Mouse (Mus musculus) limb, embryonic 11.5 days (tissue): ENCODE data around the gene Bcl7b. TPM values are rescaled to one million over a fixed set of nuclear protein-coding genes. Genes with fewer than 3 reads are reported as not detected.

Experiments used
- ATAC-seq: fragments of 200-750 bp; cut with Nextera tagmentation; 2 replicates; pipeline ENCODE4 v1.8.0; 2017; ENCODE audit warnings: low read depth; ENCODE audit not compliant: insufficient number of reproducible peaks, low FRiP score, low TSS enrichment
- DNase-seq: peaks from one replicate; pipeline ENCODE4 v3.0.0-alpha.2; 2015; ENCODE audit warnings: low spot score
- H3K27ac ChIP-seq: fragments of 300-500 bp; sonication (generic); replicated peaks from 2 replicates; pipeline ENCODE4 v1.5.1; 2014; ENCODE audit warnings: low read depth, mild to moderate bottlenecking, low read length
- H3K27me3 ChIP-seq: fragments of 300-500 bp; sonication (generic); 2 replicates; pipeline ENCODE4 v1.6.1; 2014; ENCODE audit warnings: mild to moderate bottlenecking, low read length, mixed read lengths; ENCODE audit not compliant: control insufficient read depth, insufficient read depth
- H3K36me3 ChIP-seq: fragments of 300-500 bp; sonication (generic); 2 replicates; pipeline ENCODE4 v1.6.1; 2014; ENCODE audit warnings: mild to moderate bottlenecking, low read length, moderate library complexity, mixed read lengths; ENCODE audit not compliant: control insufficient read depth, insufficient read depth
- H3K4me1 ChIP-seq: fragments of 300-500 bp; sonication (generic); 2 replicates; pipeline ENCODE4 v1.6.1; 2014; ENCODE audit warnings: low read length, mixed read lengths; ENCODE audit not compliant: control insufficient read depth, insufficient read depth
- H3K4me2 ChIP-seq: fragments of 300-500 bp; sonication (generic); 2 replicates; pipeline ENCODE4 v1.6.1; 2014; ENCODE audit warnings: low read depth, mild to moderate bottlenecking, moderate library complexity; ENCODE audit not compliant: severe bottlenecking
- H3K4me3 ChIP-seq: fragments of 300-500 bp; sonication (generic); 2 replicates; pipeline ENCODE4 v1.5.1; 2014; ENCODE audit warnings: low read depth, low read length
- H3K9ac ChIP-seq: fragments of 300-500 bp; sonication (generic); 2 replicates; pipeline ENCODE4 v1.6.1; 2014; ENCODE audit warnings: mild to moderate bottlenecking, low read length
- H3K9me3 ChIP-seq: fragments of 300-500 bp; sonication (generic); 2 replicates; pipeline ENCODE4 v1.6.1; 2016; ENCODE audit warnings: low read length; ENCODE audit not compliant: control insufficient read depth
- WGBS: fragments of 180-500 bp; shearing (Covaris S2); extraction: QIAGEN DNeasy Blood & Tissue Kit; methylation state at CpG from one replicate; pipeline ENCODE4 v1.1.7; 2014; 5-methylcytosine and 5-hydroxymethylcytosine counted together
- polyA plus RNA-seq: library from polyadenylated mRNA; unstranded; fragments of >200 nt; fragmentation: Nextera tagmentation; extraction: Ambion mirVana; gene quantifications from 2 replicates; pipeline ENCODE4 v1.2.1, GENCODE M21; 2014

The Bcl7b gene
- polyA plus RNA-seq, 1 experiment from 2014 or later: 45.6 TPM

GRCm38 (mm10) chr5:135161221-135161620, 6.9 kb upstream of the Bcl7b start:
- no peak overlapping the region for H3K9ac ChIP-seq
- ATAC-seq (no peak), DNase-seq (no peak)
- H3K9me3 ChIP-seq: no peaks in the 10 kb centered on the region
- H3K36me3 ChIP-seq: peaks cover 24% of the 10 kb centered on the region; the same call in 1 of the 2 replicates
- H3K27ac ChIP-seq: no peak overlapping the region
- H3K4me3 ChIP-seq: no peak overlapping the region
- H3K4me1 ChIP-seq: no peaks in the 10 kb centered on the region
- H3K27me3 ChIP-seq: no peaks in the 10 kb centered on the region
- H3K4me2 ChIP-seq: no peak overlapping the region
- WGBS: 96% methylated on average over 4 of the region's 4 CpGs

- no peak for DNase-seq
- peaks cover 20% of the 10 kb centered on the region; the same call in 1 of the 2 replicates for H3K36me3 ChIP-seq
- no peak overlapping the region for H3K4me2 ChIP-seq
- no peak overlapping the region for H3K27ac ChIP-seq
- no peak for ATAC-seq
- no peaks in the 10 kb centered on the region for H3K27me3 ChIP-seq
- WGBS: 91% methylated on average over 7 of the region's 7 CpGs
- H3K4me1 ChIP-seq: no peaks in the 10 kb centered on the region
- H3K9ac ChIP-seq: no peak overlapping the region
- no peaks in the 10 kb centered on the region for H3K9me3 ChIP-seq
- no peak overlapping the region for H3K4me3 ChIP-seq
Measured at GRCm38 (mm10) chr5:135161650-135162049, 6.4 kb upstream of the Bcl7b start.

GRCm38 (mm10) chr5:135162361-135162760, 5.7 kb upstream of the Bcl7b start:
- Histone ChIP-seq H3K27ac (no peak overlapping the region), H3K9ac (no peak overlapping the region), H3K4me3 (no peak overlapping the region), H3K36me3 (peaks cover 17% of the 10 kb centered on the region; the same call in 1 of the 2 replicates), H3K4me1 (no peaks in the 10 kb centered on the region), H3K27me3 (no peaks in the 10 kb centered on the region), H3K4me2 (no peak overlapping the region), H3K9me3 (no peaks in the 10 kb centered on the region)
- no peak for ATAC-seq
- WGBS: 94% methylated on average over 8 of the region's 8 CpGs
- DNase-seq: no peak

GRCm38 (mm10) chr5:135162821-135163220, 5.3 kb upstream of the Bcl7b start:
- Histone ChIP-seq H3K4me3 (no peak overlapping the region), H3K4me2 (no peak overlapping the region), H3K27ac (no peak overlapping the region), H3K27me3 (no peaks in the 10 kb centered on the region), H3K4me1 (no peaks in the 10 kb centered on the region), H3K36me3 (peaks cover 17% of the 10 kb centered on the region; the same call in 1 of the 2 replicates), H3K9me3 (no peaks in the 10 kb centered on the region), H3K9ac (no peak overlapping the region)
- no peak for DNase-seq
- 89% methylated on average over 6 of the region's 6 CpGs for WGBS
- ATAC-seq: no peak

GRCm38 (mm10) chr5:135166909-135167308, 1.2 kb upstream of the Bcl7b start:
- no peak overlapping the region for H3K4me2 ChIP-seq
- H3K4me3 ChIP-seq: no peak overlapping the region
- no peaks in the 10 kb centered on the region for H3K9me3 ChIP-seq
- H3K9ac ChIP-seq: no peak overlapping the region
- no peak overlapping the region for H3K27ac ChIP-seq
- peaks cover 4% of the 10 kb centered on the region; the same call in 1 of the 2 replicates for H3K36me3 ChIP-seq
- 90% methylated on average over 4 of the region's 4 CpGs for WGBS
- ATAC-seq (no peak), DNase-seq (no peak)
- H3K27me3 ChIP-seq: no peaks in the 10 kb centered on the region
- H3K4me1 ChIP-seq: no peaks in the 10 kb centered on the region

GRCm38 (mm10) chr5:135167469-135167868, 614 bp upstream of the Bcl7b start:
- ATAC-seq (no peak), DNase-seq (no peak)
- Histone ChIP-seq H3K9me3 (no peaks in the 10 kb centered on the region), H3K9ac (no peak overlapping the region), H3K4me2 (no peak overlapping the region), H3K27ac (no peak overlapping the region), H3K27me3 (no peaks in the 10 kb centered on the region), H3K36me3 (peaks cover 5% of the 10 kb centered on the region; the same call in 1 of the 2 replicates), H3K4me1 (no peaks in the 10 kb centered on the region), H3K4me3 (no peak overlapping the region)
- 96% methylated on average over 4 of the region's 4 CpGs for WGBS

- no peak overlapping the region for H3K27ac ChIP-seq
- no peaks in the 10 kb centered on the region for H3K27me3 ChIP-seq
- no peaks in the 10 kb centered on the region for H3K4me1 ChIP-seq
- WGBS: 90% methylated on average over 5 of the region's 5 CpGs
- H3K36me3 ChIP-seq: peaks cover 6% of the 10 kb centered on the region; the same call in 1 of the 2 replicates
- ATAC-seq (no peak), DNase-seq (no peak)
- H3K9me3 ChIP-seq: no peaks in the 10 kb centered on the region
- peak overlapping the region; percentile 82 for H3K4me2 ChIP-seq
- H3K9ac ChIP-seq: peak overlapping the region; percentile 60
- H3K4me3 ChIP-seq: peak overlapping the region; percentile 71
Measured at GRCm38 (mm10) chr5:135169479-135169878, 1.4 kb downstream of the Bcl7b start.

GRCm38 (mm10) chr5:135171688-135172220, 3.7 kb downstream of the Bcl7b start:
- DNase-seq (no peak), ATAC-seq (no peak)
- H3K4me2 ChIP-seq: no peak overlapping the region
- no peak overlapping the region for H3K9ac ChIP-seq
- H3K27ac ChIP-seq: no peak overlapping the region
- 88% methylated on average over 6 of the region's 6 CpGs for WGBS
- no peaks in the 10 kb centered on the region for H3K9me3 ChIP-seq
- no peaks in the 10 kb centered on the region for H3K27me3 ChIP-seq
- H3K36me3 ChIP-seq: peaks cover 6% of the 10 kb centered on the region; the same call in 1 of the 2 replicates
- no peaks in the 10 kb centered on the region for H3K4me1 ChIP-seq
- no peak overlapping the region for H3K4me3 ChIP-seq

- Histone ChIP-seq H3K4me3 (no peak overlapping the region), H3K36me3 (peaks cover 6% of the 10 kb centered on the region), H3K9me3 (no peaks in the 10 kb centered on the region), H3K4me1 (no peaks in the 10 kb centered on the region), H3K4me2 (no peak overlapping the region), H3K9ac (no peak overlapping the region), H3K27ac (no peak overlapping the region), H3K27me3 (no peaks in the 10 kb centered on the region)
- DNase-seq (no peak), ATAC-seq (no peak)
- WGBS: 93% methylated on average over 5 of the region's 5 CpGs
Measured at GRCm38 (mm10) chr5:135172986-135173385, 4.9 kb downstream of the Bcl7b start.
